Mouse (Mus musculus): Measurements from ENCODE around the gene Shkbp1. TPM values are rescaled to one million over a fixed set of nuclear protein-coding genes. Genes with fewer than 3 reads are reported as not detected.
A peak's percentile ranks its signal among the peaks of the same experiment; 100 is the strongest.

Shkbp1 gene
- polyA plus RNA-seq (2015; fragmentation: Nextera tagmentation; extraction: Ambion mirVana) = 49.2 and 54.5 TPM in 2 replicates

DNA sequence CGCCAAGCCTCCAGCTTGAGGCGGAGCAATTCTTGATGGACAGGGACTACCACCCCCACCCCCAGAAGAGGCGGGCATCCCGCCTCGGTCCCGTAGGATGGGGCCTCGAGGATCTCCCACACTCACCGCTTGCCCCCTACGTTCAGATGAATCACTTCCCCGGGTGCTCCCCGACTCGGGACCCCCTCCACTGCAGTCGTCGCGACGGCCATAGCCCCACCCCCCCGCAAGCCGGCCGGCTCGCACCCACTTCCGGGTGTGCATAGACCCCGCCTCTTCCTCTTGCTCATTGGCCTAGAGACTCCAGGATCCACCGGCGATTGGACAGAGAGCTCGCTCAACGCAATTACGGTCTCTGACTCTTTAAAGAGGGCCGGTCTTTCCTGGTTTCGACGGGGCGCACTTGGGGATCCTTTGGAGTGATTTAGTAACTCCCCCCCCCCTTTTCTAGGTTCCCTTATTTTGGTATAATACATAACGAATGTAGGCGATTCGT lies at the start of gene Shkbp1:
Shkbp1 (minus strand) TSS at position 275 of the 496 bp plus-strand sequence.
- Histone ChIP-seq H3K27me3 (peaks cover 29% of the 10 kb centered on the region), H3K9me3 (no peaks in the 10 kb centered on the region), H3K9ac (peak within 1 kb of the TSS; percentile 73), H3K4me3 (peak within 1 kb of the TSS; percentile 67), H3K27ac (0 out of 2 replicates have a peak within 1 kb of the TSS, but pooled peaks have one; percentile 15), H3K36me3 (peaks cover 17% of the 10 kb centered on the region), H3K4me1 (peaks cover 24% of the 10 kb centered on the region), H3K4me2 (replicated peaks) (peak within 1 kb of the TSS; percentile 82)
- WGBS = under 1% methylated on average over 34 of the region's 34 CpGs
- peak; percentile 95 for ATAC-seq (ENCODE audit: low FRiP score, low read depth)

DNA sequence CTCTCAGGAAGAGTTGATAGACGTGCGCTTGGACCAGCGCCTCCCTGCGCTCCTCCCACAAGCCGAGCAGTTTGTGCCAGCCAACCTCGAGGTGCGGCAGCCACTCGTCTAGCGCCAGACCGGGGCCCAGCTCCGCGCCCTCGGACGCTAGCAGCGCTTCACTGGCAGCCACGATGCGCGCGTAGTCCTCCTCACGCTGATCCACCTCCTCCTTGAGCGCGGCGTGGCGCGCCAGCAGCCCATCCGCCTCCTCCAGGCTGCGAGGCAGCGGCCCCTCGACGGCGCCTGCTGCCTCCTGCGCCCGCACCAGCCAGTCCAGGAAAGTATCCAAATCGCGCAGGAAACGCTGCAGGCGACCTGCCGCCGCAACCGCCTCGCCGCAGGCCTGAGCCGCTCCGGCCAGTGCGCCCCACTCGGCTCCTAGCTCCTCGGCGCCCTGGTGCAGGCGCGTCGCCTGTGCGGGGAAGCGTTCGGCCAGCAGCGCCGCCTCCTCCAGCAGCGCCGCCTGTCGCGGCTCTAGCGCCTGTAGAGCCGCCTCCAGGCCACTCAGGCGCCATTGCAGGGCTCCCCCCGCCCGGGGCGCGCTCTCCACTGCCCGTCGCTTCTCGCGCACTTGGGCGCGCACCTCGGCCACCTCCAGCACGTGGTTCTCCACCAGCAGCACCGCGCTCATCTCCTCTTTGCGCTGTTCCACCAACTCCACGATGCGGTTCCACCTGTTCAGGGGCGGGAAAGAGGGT lies 48.6 kb upstream of the Shkbp1 start:
- 6% methylated on average over 79 of the region's 81 CpGs for WGBS

DNA sequence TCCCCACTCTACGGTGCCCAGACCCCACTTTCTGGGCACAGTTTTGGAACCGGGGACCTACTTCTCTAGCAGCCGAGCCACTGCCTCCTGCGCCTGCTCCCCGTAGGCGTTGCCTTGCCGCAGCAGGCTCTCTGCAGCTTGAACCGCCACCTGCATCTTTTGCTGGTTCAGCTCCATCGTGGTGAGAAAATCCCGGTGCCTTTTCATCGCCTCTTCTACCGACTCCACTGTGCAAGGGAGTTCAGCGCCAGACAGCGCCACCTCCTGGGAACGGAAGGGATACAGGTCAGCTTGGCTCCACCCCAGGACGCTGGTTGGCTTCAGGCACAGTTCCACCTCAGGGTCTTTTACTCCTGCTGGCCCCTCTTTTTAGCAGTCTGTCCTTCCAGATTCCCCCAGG lies 46.9 kb upstream of the Shkbp1 start:
- H3K27me3 ChIP-seq = peaks cover 96% of the 10 kb centered on the region
- no peak overlapping the region for H3K9ac ChIP-seq
- H3K4me3 ChIP-seq = no peak overlapping the region
- H3K9me3 ChIP-seq = peaks cover 12% of the 10 kb centered on the region; the same call in 1 of the 2 replicates
- ATAC-seq (ENCODE audit: low FRiP score, low read depth) = no peak
- 9% methylated on average over 16 of the region's 16 CpGs for WGBS
- peaks cover 6% of the 10 kb centered on the region; the same call in 1 of the 2 replicates for H3K4me1 ChIP-seq
- no peak overlapping the region for H3K4me2 ChIP-seq (replicated peaks)
- no peaks in the 10 kb centered on the region for H3K36me3 ChIP-seq
- H3K27ac ChIP-seq = no peak overlapping the region

More for the DNA sequence above, 48.6 kb upstream of the Shkbp1 start:
- Histone ChIP-seq H3K4me2 (replicated peaks) (peak overlapping the region; percentile 49), H3K4me3 (peak overlapping the region; percentile 22), H3K9ac (no peak overlapping the region), H3K36me3 (no peaks in the 10 kb centered on the region), H3K4me1 (peaks cover 21% of the 10 kb centered on the region), H3K27ac (no peak overlapping the region), H3K27me3 (peaks cover 96% of the 10 kb centered on the region), H3K9me3 (peaks cover 12% of the 10 kb centered on the region; the same call in 1 of the 2 replicates)
- ATAC-seq (ENCODE audit: low FRiP score, low read depth) = no peak

DNA sequence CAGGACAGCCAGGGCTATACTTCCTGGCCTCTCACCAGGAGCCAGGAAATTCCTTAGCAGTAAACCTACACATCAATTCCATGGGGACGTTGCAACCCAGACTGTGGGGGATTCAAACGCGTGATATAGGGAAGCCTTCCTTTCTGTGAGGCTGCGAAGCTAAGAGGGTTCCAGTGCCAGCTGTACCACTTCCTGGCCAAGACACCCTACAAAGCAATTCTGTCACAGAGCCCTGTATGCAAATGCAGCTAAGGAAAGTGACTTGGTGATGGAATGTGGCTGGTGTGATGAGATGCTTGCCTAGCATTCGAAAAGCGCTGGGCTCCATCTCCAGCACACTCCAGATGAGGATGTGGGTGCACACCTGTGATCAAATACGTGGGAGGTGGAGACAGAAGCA lies 44.7 kb upstream of the Shkbp1 start:
- H3K36me3 ChIP-seq = no peaks in the 10 kb centered on the region
- H3K4me1 ChIP-seq = peaks cover 11% of the 10 kb centered on the region; the same call in 1 of the 2 replicates
- H3K4me2 ChIP-seq (replicated peaks) = no peak overlapping the region
- H3K9me3 ChIP-seq = peaks cover 7% of the 10 kb centered on the region; the same call in 1 of the 2 replicates
- no peak overlapping the region for H3K27ac ChIP-seq
- peaks cover 96% of the 10 kb centered on the region for H3K27me3 ChIP-seq
- no peak overlapping the region for H3K9ac ChIP-seq
- 73% methylated on average over 7 of the region's 7 CpGs for WGBS
- no peak for ATAC-seq (ENCODE audit: low FRiP score, low read depth)
- no peak overlapping the region for H3K4me3 ChIP-seq

DNA sequence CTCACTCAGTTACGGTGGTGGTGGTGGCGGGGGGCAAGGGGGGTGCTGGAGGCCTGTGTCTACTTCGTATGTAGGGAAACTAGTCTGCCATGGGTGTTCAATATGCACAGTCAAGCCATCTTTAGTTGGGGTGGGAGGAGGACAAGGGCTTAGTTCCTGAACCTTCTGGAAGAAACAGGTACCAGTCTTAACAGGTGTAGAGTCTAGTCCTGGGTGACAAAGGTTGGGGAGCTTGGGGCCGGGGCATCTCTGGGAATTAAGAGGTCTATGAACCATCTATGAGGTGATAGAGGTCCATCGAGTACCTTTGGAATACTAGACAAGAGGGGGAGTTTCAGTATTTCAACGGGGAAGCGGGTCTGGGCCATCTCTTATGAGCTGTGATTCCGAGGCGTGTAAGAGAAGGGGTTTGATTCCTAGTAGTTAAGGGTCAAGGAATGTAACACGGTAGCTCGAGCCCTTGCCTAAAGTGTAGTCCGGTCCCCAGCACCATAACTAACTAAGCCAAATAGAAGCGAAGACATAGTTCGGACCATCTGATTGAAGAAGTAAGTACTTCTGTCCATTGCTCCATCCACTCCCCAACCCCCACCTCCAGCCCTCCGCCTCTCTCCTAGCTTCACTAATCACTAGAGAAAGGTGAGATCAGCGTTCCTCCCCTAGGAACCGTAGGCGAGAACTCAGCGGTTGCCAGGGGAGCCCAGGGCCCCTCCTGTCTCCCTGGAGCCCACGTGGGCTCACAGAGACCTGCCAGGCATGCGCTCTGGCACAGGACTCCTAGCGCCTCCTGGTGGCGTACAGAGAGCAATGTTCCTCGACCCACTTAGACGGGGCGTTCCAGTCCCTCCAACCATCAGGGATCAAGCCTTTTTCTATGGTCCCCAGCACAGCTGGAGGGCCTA lies 41.5 kb upstream of the Shkbp1 start:
- Histone ChIP-seq H3K4me1 (peaks cover 6% of the 10 kb centered on the region; the same call in 1 of the 2 replicates), H3K27me3 (peaks cover 97% of the 10 kb centered on the region), H3K4me3 (0 out of 2 replicates have a peak overlapping the region, but pooled peaks have one; percentile 51), H3K4me2 (replicated peaks) (peak overlapping the region; percentile 82; the same call in 1 of the 2 replicates), H3K9me3 (no peaks in the 10 kb centered on the region), H3K27ac (no peak overlapping the region), H3K36me3 (no peaks in the 10 kb centered on the region), H3K9ac (no peak overlapping the region)
- WGBS = 17% methylated on average over 26 of the region's 26 CpGs
- ATAC-seq (ENCODE audit: low FRiP score, low read depth) = 0 out of 2 replicates have a peak, but pooled peaks have one; percentile 14

DNA sequence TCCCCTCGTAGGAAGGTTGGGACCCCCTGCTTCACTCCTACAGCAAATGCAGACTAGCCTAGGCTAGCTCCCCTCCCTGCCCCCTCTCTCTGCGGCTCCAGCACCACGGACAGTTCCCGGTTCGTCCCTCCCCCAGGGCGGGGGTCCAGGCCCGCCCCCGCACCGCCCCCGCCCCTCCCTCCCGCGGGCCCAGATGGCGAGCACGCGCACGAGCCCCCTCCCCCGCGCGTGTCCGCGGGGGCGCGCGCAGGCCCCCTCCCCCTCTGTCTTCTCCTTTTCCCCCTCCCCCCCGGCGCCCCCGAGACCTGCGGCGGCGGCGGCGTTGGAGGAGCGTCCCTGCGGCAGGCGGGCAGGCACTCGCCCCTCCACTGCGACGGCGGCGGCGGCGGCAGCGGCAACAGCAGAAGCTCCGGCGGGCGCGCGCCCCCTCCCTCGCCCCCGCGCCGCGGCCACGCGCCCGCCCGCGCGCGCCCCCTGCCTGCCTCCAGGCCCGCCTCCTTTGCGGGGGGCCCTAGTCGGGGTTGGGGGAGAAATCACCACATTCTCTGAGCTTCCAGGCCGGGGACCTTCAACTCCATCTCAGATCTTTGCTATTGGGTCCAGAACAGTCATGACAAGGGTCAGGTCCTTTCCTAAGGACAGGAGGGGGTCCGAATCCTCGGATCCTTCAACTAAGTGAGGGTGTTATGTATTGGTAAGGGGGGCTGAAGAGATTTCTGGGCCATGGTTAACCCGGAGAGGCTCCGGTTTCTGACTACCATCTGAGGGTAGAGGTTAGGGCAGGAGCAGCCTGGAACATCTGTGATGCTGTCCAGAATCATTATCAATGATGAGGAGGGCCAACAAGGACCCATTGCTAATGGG lies 40.6 kb upstream of the Shkbp1 start:
- no peaks in the 10 kb centered on the region for H3K36me3 ChIP-seq
- WGBS = 3% methylated on average over 42 of the region's 68 CpGs

DNA sequence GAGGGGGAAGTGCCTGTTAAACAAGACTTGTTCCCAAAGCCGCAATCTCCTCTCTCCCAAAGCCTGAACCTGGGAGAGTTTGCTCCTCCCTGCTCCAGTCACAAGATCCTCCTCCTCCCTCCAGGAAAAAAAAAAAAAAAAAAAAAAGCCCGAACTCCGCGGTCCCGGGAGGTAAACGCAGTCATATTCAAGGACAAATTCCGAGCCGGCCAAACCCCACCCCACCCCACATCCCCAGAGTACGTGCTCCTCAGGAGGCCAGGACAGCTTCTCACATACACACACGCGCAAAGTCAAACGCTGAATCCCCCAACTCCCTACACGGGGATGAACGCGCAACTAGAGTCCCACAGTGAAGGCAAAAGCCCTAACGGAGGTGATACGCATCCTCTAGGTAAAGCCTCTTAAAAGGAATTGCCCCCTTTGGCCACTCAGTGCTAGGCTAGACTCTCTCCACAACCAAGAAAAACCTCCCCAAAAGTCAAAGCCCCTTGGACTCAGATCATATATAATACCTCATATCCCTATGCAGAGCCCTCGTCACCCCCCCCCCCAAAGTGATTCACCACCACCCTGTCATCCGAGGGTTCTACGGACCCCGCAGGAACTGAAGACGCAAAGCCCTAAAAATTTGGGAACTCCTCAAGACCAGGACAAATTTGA lies 39.8 kb upstream of the Shkbp1 start:
- Histone ChIP-seq H3K36me3 (no peaks in the 10 kb centered on the region), H3K9me3 (no peaks in the 10 kb centered on the region), H3K27me3 (peaks cover 97% of the 10 kb centered on the region), H3K4me1 (peaks cover 6% of the 10 kb centered on the region; the same call in 1 of the 2 replicates), H3K4me2 (replicated peaks) (peak overlapping the region; percentile 82), H3K9ac (no peak overlapping the region), H3K4me3 (peak overlapping the region; percentile 51), H3K27ac (no peak overlapping the region)
- WGBS = 4% methylated on average over 22 of the region's 22 CpGs
- ATAC-seq (ENCODE audit: low FRiP score, low read depth) = no peak

More for the DNA sequence above, 40.6 kb upstream of the Shkbp1 start:
- no peak overlapping the region for H3K27ac ChIP-seq
- peak overlapping the region; percentile 50 for H3K9ac ChIP-seq
- peaks cover 6% of the 10 kb centered on the region; the same call in 1 of the 2 replicates for H3K4me1 ChIP-seq
- H3K4me2 ChIP-seq (replicated peaks) = peak overlapping the region; percentile 82
- peak; percentile 30; the same call in 1 of the 2 replicates for ATAC-seq (ENCODE audit: low FRiP score, low read depth)
- H3K9me3 ChIP-seq = no peaks in the 10 kb centered on the region
- peaks cover 97% of the 10 kb centered on the region for H3K27me3 ChIP-seq
- peak overlapping the region; percentile 51 for H3K4me3 ChIP-seq

DNA sequence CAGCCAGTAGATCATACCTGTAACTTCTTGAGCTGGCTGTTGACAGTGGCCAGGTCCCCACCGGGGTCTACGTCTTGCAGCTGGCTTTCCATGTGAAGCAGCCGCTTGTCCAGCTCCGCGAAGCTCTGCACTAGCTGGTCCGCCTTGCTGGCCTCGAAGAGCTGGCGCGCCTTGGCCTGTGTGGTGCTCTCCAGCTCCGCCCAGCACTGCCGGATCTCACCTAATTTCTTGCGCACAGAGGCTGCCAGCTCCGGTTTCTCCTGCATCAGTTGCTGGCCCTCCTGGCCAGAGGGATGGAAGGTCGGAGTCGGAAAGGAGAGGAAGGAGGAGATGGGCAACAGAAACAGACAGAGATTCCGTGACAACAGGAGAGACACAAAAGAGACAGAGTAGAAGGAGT lies 35.6 kb upstream of the Shkbp1 start:
- no peak overlapping the region for H3K9ac ChIP-seq
- H3K27me3 ChIP-seq = peaks cover 64% of the 10 kb centered on the region
- H3K9me3 ChIP-seq = no peaks in the 10 kb centered on the region
- no peak overlapping the region for H3K27ac ChIP-seq
- H3K4me2 ChIP-seq (replicated peaks) = no peak overlapping the region
- no peak overlapping the region for H3K4me3 ChIP-seq
- no peak for ATAC-seq (ENCODE audit: low FRiP score, low read depth)
- 38% methylated on average over 16 of the region's 16 CpGs for WGBS
- peaks cover under 1% of the 10 kb centered on the region; the same call in 1 of the 2 replicates for H3K4me1 ChIP-seq
- H3K36me3 ChIP-seq = no peaks in the 10 kb centered on the region

DNA sequence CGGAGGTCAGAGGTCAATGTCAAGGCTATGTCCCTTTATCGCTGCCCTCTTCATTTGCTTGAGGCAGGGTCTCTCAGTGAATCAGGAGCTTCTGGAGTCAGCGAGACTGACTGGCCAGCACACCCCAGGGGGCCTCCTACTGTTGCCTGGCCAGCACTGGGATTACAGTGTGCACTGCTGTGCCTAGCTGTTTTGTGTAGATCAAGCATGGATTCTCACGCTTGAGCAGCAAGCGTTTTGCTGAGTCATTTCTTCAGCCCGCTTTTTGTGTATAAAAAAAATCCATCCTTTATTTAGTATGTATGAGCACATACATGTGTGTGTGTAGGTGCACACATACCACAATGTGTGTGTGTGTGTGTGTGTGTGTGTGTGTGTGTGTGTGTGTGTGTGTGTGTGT lies 33.4 kb upstream of the Shkbp1 start:
- ATAC-seq (ENCODE audit: low FRiP score, low read depth) = no peak
- Histone ChIP-seq H3K27me3 (peaks cover 43% of the 10 kb centered on the region), H3K9me3 (no peaks in the 10 kb centered on the region), H3K27ac (no peak overlapping the region), H3K4me2 (replicated peaks) (no peak overlapping the region), H3K9ac (no peak overlapping the region), H3K4me1 (0 out of 2 replicates have a peak, but pooled peaks cover 2% of the 10 kb centered on the region), H3K4me3 (no peak overlapping the region), H3K36me3 (no peaks in the 10 kb centered on the region)
- WGBS = 68% methylated on average over 6 of the region's 6 CpGs

DNA sequence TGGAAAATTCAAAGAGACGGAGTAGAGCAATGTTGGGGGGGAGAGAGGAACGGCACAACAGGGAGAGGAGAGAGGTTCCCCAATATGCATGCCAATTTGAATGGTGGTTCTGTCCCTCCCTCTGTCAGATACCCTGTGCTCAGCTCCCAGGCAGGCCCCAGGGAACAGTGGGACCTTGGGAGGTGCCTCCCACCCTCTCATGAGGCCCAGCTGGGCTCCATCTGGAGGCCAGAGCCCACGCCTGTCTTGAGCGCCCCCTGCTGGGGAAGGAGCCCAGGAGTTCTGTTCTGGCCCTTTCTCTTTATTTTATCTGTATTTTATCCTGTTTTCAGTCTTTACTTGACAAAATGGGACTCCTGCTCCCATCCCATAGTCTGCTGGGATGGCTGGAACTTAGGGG lies 28.9 kb upstream of the Shkbp1 start:
- Histone ChIP-seq H3K9me3 (no peaks in the 10 kb centered on the region), H3K27ac (no peak overlapping the region), H3K36me3 (no peaks in the 10 kb centered on the region), H3K9ac (no peak overlapping the region), H3K27me3 (peaks cover 21% of the 10 kb centered on the region), H3K4me1 (0 out of 2 replicates have a peak, but pooled peaks cover 2% of the 10 kb centered on the region), H3K4me2 (replicated peaks) (no peak overlapping the region), H3K4me3 (no peak overlapping the region)
- no peak for ATAC-seq (ENCODE audit: low FRiP score, low read depth)
- WGBS = 22% methylated on average over 4 of the region's 4 CpGs
